Mouse (Mus musculus): Measurements from ENCODE around the gene Cd81.

The Cd81 gene

DNA sequence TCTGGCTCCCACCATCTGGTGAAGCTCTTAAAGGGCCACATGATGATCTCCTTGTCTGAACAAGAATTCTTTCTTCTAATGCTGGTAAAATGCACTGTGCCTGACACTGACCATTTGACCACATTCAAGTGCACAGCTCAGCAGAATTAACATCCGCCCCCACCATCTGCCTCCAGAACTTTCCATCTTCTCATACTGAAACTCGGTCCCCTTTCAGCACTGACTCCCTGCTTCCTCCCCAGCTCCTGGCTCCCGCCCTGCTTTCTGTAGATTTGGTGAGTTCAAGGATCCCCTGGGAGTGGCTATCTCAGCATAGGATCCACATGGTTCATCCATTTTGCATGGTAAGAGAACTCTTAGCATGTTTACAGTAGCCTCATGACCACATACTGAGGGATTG lies 31.8 kb upstream of the Cd81 start:
- no peak for DNase-seq (ENCODE audit: low read depth, low spot score)

DNA sequence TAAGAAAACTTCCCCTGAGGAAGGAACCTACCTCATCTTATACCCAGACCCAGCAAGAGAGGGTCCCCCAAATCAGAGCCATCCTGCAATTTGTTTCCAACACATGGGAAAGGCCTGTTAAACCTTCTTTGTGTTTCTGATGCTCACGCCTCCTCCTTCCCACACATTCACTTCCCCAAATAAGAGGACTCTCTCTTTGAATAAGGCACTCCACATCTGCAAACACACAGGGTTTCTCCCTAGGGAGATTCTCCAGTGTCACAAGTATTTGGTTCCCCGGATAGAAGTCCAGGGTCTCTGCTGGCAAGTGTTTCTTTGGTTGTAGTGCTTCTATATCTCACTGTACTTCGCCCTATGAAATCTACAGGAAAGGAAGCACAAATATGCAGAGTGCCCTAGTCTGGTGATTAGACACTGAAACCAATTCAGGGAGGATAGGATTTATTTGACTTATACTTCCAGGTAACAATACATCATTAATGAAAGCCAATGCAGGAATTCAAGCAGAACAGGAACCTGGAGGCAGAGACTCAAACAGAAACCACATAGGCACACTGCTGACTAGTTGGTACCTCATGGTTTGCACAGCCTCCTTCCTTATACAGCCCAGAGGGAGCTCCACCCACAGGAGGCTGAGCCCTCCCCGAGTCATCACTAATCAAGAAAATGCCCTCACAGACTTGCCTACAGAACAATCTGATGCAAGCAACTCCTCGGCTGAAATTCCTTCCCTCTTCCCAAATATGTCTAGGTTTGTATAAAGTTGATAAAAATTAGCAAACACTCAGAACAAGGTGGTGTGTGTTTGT lies 31.0 kb upstream of the Cd81 start:
- no peak for DNase-seq (ENCODE audit: low read depth, low spot score)

DNA sequence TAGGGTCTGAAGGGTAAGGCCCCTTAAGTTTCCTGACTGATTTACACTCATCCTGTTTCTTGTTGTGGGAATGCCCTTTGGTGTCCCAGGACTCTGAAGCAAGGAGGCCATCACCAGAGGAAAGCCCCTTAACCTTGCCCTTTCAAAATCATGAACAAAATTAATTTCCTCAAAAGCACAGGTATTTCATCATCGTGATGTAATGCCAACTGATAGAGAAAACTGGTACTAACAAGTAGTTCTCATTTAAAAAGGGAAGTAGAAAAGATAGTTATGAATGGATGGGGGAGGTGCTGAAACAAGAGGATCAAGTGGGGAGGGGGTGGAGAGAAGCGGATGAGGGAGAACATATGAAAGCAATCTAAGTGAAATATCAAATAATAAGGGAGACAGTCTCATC lies 29.0 kb upstream of the Cd81 start:
- DNase-seq (ENCODE audit: low read depth, low spot score), result no peak

DNA sequence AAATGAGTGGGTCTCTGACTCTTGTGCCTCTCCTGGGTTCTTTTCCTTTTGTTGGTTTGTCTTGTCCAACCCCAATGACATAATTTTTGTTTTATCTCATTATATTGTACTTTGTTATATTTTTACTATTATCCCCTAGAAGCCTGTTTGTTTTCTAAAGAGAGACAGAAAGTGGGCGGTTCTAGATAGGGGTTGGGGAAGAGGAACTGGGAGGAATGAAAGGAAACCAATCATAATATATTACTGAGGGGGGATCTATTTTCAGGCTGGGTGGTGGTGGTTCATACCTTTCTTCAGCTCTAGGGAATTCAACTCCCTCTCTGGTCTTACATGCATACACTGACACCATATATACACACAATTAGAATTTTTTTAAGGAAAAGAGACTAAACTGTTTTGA lies 28.2 kb upstream of the Cd81 start:
- DNase-seq (ENCODE audit: low read depth, low spot score), result no peak

DNA sequence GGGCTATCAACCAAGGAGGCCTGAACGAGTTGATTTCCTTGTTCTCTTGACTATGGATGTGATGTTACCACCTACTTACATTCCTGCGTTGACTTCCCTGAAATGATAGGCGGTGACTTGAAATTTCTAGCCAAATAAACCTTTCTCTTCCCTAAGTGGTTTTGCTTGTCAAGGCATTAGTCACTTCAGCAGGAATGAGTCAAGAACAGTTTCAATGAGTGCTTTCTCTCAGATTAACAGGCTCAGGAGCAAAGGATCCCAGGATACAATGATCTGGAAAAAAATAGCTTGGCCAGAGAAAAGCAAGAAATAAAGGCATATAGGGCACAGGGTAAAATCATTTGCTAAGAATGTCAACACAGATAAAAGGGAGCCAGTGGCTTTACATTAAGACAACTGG lies 27.0 kb upstream of the Cd81 start:
- DNase-seq (ENCODE audit: low read depth, low spot score), result no peak

DNA sequence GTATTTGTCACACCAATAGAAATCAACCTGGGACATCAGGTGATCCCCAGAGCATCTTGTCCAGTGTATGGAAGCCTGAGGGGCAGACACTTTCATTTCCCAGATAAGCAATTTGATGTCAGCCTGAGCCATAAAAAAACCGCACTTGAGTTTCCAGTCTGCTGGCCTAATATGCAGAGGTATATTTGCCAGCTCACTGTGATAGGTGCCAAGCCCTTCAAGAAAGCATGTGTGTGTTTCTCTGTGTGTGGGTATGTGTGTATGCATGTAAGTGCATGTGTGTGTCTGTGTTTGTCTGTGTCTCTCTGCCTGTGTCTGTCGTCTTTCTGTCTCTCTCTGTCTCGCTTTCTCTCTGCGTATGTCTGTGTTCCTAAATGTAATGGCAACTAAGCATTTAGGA lies 25.3 kb upstream of the Cd81 start:
- DNase-seq (ENCODE audit: low read depth, low spot score), result no peak

DNA sequence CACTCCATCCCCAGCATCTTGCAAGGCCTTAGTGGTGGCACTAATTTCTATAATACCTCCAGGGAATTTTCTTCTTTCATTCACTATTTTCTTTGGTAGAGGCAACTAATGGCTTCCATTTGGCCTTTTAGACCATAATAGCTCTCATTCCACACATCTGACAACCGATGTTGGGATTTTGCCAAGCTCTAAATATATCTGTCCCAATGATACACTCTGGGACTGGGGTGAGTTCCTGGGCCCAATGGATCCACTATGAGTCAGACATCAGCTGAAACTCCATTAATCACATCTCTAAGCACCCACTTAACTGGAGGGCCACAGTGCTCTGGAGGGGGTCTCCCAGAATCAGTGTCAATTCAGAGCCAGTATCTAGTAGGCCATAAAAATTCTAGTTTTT lies 20.7 kb upstream of the Cd81 start:
- no peak for DNase-seq (ENCODE audit: low read depth, low spot score)

DNA sequence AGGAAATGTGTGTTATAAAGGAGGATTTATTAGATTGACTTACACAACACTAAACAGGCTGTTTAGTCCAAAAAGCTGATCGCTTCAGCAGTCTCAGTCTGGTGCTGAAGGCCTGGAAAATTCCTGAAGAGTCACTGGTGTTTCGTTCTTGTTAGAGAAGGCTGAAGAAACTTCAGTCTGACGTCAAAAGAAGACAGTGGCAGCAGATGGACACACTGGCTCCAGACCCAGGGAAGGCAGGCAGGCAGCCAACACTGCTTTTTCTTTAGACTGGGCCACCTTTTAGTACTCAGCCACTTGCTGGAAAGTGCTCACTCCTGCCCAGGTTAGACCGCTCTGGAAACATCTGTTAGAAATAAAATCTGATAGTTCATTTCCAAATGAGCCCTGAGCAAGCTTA lies 19.0 kb upstream of the Cd81 start:
- no peak for DNase-seq (ENCODE audit: low read depth, low spot score)

DNA sequence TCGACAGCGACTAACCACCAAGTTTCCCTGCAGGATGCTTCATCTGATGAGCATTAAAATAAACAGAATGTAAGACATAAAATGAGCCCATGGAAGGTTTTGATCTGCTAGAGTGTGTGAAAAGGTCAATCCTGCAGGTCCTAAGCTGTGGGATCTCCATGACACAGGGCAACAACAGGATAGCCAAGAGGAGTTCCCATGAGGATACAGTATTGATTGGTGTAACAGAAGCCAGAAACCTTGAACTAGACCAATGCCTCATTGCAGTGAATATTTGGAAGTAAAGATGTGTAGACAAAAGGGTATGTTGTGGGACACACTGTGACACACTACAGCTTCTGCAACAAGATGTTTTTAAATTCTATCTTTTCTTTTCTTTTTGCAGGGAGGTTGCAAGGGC lies 18.4 kb upstream of the Cd81 start:
- DNase-seq (ENCODE audit: low read depth, low spot score), result no peak

DNA sequence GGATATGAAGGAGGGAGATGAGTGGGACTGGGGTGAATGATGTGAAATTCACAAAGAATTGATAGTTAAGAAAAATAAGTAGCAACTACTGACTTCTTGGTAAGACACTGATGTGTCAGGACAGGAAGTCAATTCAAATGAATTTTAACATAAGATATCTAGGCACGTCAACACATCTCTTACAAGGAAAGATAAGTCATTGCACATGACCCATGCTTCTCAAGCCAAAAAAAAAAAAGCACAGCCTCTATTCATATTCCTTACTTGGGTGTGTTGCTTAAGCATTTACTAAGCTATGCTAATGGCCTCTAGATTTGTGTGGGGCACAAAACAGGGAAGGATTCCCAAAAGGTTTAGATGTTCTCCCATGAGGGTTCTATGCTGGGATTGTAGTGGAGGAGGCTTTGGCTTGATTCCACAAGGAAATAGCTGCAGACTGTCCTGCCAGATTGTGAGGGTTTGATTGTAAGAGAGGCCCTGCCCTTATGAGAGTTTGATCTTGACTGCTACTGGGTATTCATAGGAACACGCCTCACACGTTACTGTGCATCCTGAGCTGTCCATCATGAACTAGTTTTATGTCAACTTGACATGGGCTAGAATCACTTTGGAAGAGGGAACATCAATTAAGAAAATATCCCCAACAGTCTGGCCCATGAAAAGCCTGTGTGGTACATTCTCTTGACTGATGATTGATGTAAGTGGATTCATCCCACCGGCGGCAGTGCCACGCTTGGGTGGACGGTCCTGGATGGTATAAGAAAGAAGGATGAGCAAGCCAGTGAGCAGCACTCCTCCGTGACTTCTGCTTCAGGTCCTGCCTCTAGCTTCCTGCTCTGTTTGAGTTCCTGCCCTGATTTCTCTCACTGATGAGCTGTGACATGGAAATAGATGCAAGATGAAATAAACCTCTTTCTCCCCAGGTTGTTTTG lies 17.8 kb upstream of the Cd81 start:
- no peak for DNase-seq (ENCODE audit: low read depth, low spot score)

DNA sequence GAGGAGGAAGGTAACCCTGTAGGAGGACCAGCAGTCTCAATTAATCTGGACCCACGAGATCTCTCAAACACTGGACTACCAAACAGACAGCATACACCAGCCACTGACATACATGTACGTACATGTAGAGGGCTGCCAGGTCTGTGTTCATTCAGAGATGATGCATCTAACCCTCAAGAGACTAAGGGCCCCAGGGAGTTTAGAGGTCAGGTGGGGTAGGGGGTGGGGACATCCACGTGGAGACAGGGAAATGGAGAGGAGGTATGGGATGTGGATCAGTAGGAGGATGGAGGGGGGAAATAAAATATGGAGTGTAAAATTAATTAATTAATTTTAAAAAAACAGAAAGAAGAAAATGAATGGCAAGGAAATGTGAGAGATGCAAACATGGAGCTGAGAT lies 15.8 kb upstream of the Cd81 start:
- DNase-seq (ENCODE audit: low read depth, low spot score), result no peak

DNA sequence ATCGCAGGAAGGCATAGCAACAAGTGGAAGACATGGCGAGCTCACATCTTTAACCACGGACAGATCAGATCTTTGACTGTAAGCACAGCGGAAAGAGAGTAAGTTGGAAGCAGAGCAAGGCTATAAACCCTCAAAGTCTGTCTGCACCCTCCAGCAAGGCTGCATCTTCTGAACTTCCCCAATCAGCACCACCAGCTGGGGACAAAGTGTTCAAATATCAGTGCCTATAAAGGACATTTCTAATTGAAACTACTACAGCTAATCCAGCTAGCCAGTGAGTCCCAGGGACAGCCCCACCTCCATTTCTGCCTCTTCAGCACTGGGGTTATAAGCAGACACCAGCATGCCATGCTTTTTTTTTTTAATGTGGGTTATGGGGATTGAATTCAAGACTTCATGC lies 15.2 kb upstream of the Cd81 start:
- no peak for DNase-seq (ENCODE audit: low read depth, low spot score)

DNA sequence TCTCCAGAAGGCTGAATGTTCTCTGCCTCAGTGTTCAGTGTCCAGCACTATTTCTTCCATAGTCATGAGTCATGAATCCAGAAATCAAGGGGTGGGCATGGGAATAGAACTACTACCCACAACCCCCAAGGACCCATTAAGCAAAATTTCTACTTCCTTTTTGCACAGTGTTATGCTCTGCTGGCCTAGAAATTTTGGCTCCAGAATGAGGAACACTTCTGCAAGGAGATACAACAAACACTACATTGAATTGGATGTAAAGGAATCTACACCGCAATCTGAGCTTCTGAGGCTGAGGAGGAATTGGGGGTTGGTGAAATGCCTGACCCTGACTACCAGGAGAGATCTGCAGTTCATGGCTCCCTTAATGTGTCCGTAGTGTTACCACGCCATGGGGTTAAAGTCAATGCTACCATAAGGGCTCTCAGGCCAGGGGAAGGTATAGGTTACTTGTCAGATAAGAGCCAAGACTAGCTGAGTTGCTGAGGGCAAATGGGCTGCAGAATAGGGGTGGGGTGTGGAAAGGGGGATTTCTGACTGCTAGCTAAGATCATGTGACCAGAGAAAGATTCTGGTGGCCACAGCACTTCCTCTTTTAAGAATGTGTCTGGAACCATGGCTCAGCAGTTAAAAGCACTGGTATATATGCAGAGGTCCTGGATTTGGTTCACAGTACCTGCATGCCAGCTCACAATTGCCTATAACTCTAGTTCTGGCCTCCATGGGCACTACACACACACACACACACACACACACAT lies 14.2 kb upstream of the Cd81 start:
- no peak for DNase-seq (ENCODE audit: low read depth, low spot score)

DNA sequence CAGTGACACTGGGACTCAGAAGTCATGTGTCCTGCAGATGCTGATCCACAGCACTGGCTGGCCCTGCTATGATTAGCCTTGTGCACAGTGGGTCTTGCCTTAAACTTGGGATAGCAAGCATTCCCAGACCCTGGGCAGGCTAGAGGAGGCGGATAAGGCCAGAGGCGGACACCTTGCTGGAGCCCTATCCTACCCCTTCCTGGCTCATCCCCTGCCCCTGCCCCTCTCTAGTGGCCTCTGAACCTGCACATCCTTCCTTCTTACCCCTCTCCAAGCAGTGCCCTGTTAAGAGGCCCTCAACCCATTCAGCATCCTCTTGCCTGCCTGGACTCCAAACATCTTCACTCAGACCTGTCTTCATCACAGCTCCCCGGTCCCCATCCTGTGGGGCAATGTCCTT lies 12.0 kb upstream of the Cd81 start:
- DNase-seq (ENCODE audit: low read depth, low spot score), result no peak

DNA sequence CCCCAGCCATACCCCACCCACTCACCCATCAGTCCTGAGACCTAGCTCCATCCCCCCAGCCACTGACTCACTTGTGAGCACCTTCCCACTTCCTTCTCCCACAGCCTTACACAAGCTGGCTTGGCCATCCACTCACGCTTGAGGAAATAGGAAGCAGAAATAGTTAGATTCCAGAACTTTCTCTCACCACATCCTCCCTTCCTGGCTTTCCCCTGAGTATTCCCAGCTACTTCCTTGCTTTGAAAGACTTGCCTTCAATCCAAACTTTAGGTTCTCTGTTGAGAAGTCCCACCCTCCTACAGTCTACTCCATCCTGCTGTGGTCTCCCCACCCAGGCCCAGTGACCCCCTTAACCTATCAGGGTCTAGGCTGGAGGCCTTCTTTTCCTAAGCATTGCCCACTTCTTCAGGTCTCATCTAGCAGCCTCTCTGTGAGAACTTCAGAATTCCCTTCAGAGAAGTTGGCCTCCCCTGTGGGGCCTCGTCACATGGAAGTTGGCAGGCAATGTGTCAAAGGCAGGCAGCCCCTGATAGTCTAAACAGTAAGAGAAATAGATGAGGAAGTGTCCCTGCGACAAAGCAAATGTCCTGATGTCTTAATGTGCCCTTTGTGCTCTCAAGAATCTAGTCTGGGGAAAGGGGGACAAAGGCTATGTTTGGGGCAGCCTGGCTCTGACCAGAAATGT lies 11.3 kb upstream of the Cd81 start:
- no peak for DNase-seq (ENCODE audit: low read depth, low spot score)

DNA sequence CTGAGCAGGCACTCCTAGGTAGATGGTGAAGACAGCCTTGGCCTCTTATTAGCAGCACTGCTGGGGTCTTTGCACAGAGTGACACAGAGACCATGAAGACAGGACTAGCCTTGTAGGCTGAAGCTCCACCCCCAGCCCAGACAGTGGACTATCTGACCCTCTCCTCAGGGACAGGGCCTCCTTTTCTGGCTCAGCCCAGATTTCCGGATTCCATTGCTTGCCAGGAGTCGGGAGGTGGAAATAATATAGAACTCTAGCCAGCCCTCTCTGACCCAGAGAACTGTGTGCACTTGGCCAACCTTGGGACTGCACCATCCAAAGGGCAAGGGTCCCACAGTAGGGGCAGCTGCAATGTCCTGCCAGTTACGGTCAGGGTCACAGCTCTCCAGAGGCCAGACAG lies 10.4 kb upstream of the Cd81 start:
- DNase-seq (ENCODE audit: low read depth, low spot score), result no peak

DNA sequence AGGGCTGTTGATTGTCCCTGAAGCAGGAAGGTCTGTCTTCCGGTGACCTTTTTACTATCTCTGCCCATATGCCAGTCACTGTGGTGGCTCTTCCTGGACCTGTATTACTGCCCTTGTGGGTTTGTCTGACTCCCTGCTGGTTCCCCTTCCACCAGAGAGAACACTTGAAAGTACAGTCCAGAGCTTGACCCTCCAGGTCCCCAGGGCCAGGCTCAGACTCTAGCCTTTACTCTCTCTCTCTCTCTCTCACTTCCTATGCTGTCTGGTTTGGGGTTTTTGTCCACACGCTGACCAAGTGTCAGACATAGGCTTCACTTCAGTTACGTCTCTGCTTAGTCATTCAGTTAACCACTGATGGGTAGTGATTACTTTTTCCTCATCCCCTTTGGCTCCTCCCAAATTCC lies 9.6 kb upstream of the Cd81 start:
- DNase-seq (ENCODE audit: low read depth, low spot score), result no peak

DNA sequence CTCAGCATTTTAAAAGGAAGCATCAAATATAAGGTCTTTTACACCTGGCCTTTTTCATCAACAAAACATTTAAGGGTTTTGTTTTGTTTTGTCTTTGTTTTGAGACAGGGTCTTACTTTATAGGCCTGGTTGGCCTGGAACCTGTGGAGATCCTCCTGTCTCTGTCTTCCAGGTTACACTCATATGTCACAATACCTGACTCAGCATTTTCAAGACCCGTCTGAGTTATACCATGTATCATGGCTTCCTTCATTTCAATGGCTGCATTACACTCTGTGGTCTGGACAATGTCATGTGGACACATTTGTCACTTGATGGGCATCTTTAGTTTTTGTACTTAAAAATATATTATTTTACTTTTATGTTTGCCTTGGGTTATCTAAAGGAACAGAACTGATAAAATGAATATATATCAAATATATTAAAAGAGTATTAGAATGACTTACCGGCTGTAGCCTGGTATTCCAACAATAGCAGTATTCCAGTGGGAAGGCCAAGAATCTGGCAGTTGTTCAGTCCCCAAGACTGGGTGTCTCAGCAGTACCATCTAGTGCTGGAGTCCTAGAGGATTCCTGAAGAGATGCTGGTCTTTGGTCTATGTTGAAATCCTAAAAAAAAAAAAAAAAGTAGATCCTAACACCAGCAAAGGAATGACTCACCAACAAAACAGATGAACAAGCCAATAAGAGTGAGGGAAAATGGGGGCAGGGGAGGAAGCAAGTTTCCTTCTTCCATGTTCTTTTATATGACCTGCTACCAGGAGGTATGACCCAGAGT lies 8.3 kb upstream of the Cd81 start:
- DNase-seq (ENCODE audit: low read depth, low spot score), result no peak

DNA sequence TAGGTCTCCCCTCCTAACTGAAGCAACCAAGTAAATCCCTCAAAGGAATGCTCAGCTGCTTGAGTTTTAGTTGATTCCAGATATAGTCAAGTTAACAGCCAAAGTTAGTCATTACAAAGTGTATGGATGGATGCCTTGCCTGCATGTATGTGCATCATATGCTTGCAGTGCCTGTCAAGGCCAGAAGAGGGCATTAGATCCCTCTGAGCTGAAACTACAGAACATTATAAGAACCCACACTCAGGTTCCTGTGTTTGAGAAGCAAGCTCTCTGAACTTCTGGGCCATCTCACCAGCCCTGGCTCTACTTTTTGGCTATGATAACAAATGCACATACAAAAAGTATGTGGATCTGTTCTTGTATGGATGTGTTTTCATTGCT lies 7.7 kb upstream of the Cd81 start:
- peak; percentile 62 for DNase-seq (ENCODE audit: low read depth, low spot score)

DNA sequence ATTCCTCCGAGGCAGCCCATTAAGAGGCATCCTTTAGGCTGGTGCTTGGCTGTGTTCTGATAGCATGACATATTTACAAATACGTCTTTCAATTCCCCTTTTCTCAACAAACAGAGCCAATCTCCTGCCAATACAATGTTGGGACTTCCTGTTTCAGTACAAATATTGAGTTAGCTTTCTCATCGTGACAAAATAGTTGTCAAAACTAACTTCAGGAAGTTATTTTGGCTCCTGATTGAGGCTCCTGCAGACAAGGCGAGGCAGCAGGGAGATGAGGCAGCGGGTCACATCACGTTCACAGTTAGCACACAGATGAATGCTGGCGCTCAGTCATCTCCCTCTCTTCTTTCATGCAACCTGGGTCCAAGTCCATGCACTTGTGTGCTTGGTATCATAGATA lies 6.2 kb upstream of the Cd81 start:
- no peak for DNase-seq (ENCODE audit: low read depth, low spot score)

DNA sequence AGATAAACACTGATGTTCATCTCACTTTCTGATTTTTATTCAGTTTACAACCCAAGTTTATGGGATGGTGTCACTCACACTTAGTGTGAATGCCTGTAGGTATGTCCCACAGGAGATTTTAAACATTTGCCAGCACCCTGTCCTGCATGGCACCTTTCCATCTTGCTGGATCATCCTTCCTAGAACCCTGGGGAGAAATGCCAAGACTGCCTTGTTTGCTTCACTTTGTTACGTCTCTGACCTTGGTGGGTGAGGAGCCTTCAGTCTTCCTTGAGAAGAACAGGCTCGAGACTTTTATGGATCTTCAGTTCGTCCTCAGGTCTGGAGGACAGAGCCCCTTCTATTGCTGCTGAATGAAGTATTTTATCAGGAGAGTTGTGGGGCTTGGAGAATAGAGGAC lies 3.2 kb upstream of the Cd81 start:
- DNase-seq (ENCODE audit: low read depth, low spot score), result no peak
